Mouse (Mus musculus) limb, embryonic 12.5 days (tissue): ENCODE results near the gene Olfr1391. TPM values are rescaled to one million over a fixed set of nuclear protein-coding genes. Genes with fewer than 3 reads are reported as not detected.
"Not testable (repeated sequence)": the region's sequence is repeated elsewhere in the genome, so short reads cannot be mapped to it uniquely, and the experiment has no call there.

Experiments used
- ATAC-seq: fragments of 200-750 bp; cut with Nextera tagmentation; 2 replicates; pipeline ENCODE4 v1.8.0; 2017; ENCODE audit warnings: low read depth, moderate TSS enrichment; ENCODE audit not compliant: insufficient number of reproducible peaks, insufficient read depth, low FRiP score, low TSS enrichment
- H3K27ac ChIP-seq: fragments of 300-500 bp; sonication (generic); 2 replicates; pipeline ENCODE4 v1.5.1; 2016; ENCODE audit warnings: mild to moderate bottlenecking, moderate library complexity
- H3K27me3 ChIP-seq: fragments of 300-500 bp; sonication (generic); 2 replicates; pipeline ENCODE4 v1.6.1; 2016; ENCODE audit warnings: mild to moderate bottlenecking, moderate library complexity
- H3K36me3 ChIP-seq: fragments of 300-500 bp; sonication (generic); 2 replicates; pipeline ENCODE4 v1.6.1; 2016; ENCODE audit warnings: mild to moderate bottlenecking, moderate library complexity
- H3K4me1 ChIP-seq: fragments of 300-500 bp; sonication (generic); replicated peaks from 2 replicates; pipeline ENCODE4 v1.6.1; 2016
- H3K4me2 ChIP-seq: fragments of 300-500 bp; sonication (generic); 2 replicates; pipeline ENCODE4 v1.6.1; 2016; ENCODE audit warnings: mild to moderate bottlenecking, moderate library complexity
- H3K4me3 ChIP-seq: fragments of 300-500 bp; sonication (generic); replicated peaks from 2 replicates; pipeline ENCODE4 v1.5.1; 2016; ENCODE audit warnings: mild to moderate bottlenecking
- H3K9ac ChIP-seq: fragments of 300-500 bp; sonication (generic); replicated peaks from 2 replicates; pipeline ENCODE4 v1.6.1; 2016; ENCODE audit warnings: mild to moderate bottlenecking, moderate library complexity
- H3K9me3 ChIP-seq: fragments of 300-500 bp; sonication (generic); 2 replicates; pipeline ENCODE4 v1.6.1; 2016; ENCODE audit warnings: mild to moderate bottlenecking, moderate library complexity
- WGBS: fragments of 180-500 bp; shearing (Covaris S2); methylation state at CpG from one replicate; pipeline ENCODE4 v1.1.7; 2016; 5-methylcytosine and 5-hydroxymethylcytosine counted together
- polyA plus RNA-seq: library from polyadenylated mRNA; unstranded; fragments of >200 nt; fragmentation: Nextera tagmentation; extraction: Ambion mirVana; gene quantifications from 2 replicates; pipeline ENCODE4 v1.2.1, GENCODE M21; 2016

Olfr1391 gene
- polyA plus RNA-seq, result not detected in 2 replicates

- WGBS, result 74% methylated on average over 2 of the region's 2 CpGs
- no peaks in the 10 kb centered on the region for H3K36me3 ChIP-seq
- no peaks in the 10 kb centered on the region for H3K4me1 ChIP-seq
- H3K27ac ChIP-seq, result no peak within 1 kb of the TSS
- H3K4me2 ChIP-seq, result no peak within 1 kb of the TSS
- H3K4me3 ChIP-seq, result no peak within 1 kb of the TSS
- no peaks in the 10 kb centered on the region for H3K27me3 ChIP-seq
- no peak within 1 kb of the TSS for H3K9ac ChIP-seq
- no peaks in the 10 kb centered on the region for H3K9me3 ChIP-seq
- no peak for ATAC-seq
Measured at GRCm38 (mm10) chr11:49322442-49322841, at the start of gene Olfr1391. Olfr1391 (plus strand) TSS chr11:49322742.

GRCm38 (mm10) chr11:49273834-49274519 lies 48.6 kb upstream of the Olfr1391 start:
- Histone ChIP-seq H3K27ac (no peak overlapping the region), H3K4me1 (no peaks in the 10 kb centered on the region), H3K9me3 (no peaks in the 10 kb centered on the region), H3K36me3 (no peaks in the 10 kb centered on the region), H3K4me3 (no peak overlapping the region), H3K27me3 (no peaks in the 10 kb centered on the region), H3K4me2 (no peak overlapping the region), H3K9ac (no peak overlapping the region)
- no peak for ATAC-seq
- WGBS, result 75% methylated on average over 11 of the region's 11 CpGs

- H3K4me2 ChIP-seq, result no peak within 1 kb of the TSS
- H3K4me3 ChIP-seq, result no peak within 1 kb of the TSS
- no peak within 1 kb of the TSS for H3K27ac ChIP-seq
- WGBS, result 86% methylated on average over 3 of the region's 3 CpGs
- H3K9ac ChIP-seq, result no peak within 1 kb of the TSS
- H3K4me1 ChIP-seq, result no peaks in the 10 kb centered on the region
- no peak for ATAC-seq
- no peaks in the 10 kb centered on the region for H3K9me3 ChIP-seq
- no peaks in the 10 kb centered on the region for H3K27me3 ChIP-seq
- H3K36me3 ChIP-seq, result no peaks in the 10 kb centered on the region
Measured at GRCm38 (mm10) chr11:49278222-49278621, 44.3 kb upstream of the Olfr1391 start, which contains the start of gene Olfr1393. Olfr1393 (plus strand) TSS chr11:49278304.

GRCm38 (mm10) chr11:49284982-49285381 lies 37.6 kb upstream of the Olfr1391 start, which contains the start of gene Olfr1392:
Olfr1392 (plus strand) TSS chr11:49285282.
- H3K9me3 ChIP-seq, H3K4me1 ChIP-seq, H3K4me2 ChIP-seq, H3K36me3 ChIP-seq, H3K9ac ChIP-seq, ATAC-seq, H3K4me3 ChIP-seq, H3K27ac ChIP-seq, H3K27me3 ChIP-seq: not testable (repeated sequence)
- WGBS, result 68% methylated on average over 1 of the region's 1 CpGs

- ATAC-seq, result no peak
- Histone ChIP-seq H3K4me2 (no peak overlapping the region), H3K9ac (no peak overlapping the region), H3K36me3 (no peaks in the 10 kb centered on the region), H3K4me1 (no peaks in the 10 kb centered on the region), H3K4me3 (no peak overlapping the region), H3K27ac (no peak overlapping the region), H3K27me3 (no peaks in the 10 kb centered on the region), H3K9me3 (no peaks in the 10 kb centered on the region; the same call in 1 of the 2 replicates)
- WGBS, result 79% methylated on average over 2 of the region's 2 CpGs
Measured at GRCm38 (mm10) chr11:49287251-49287650, 35.3 kb upstream of the Olfr1391 start.

- Histone ChIP-seq H3K4me1 (no peaks in the 10 kb centered on the region), H3K4me2 (no peak overlapping the region), H3K9ac (no peak overlapping the region), H3K27ac (no peak overlapping the region), H3K4me3 (no peak overlapping the region), H3K9me3 (no peaks in the 10 kb centered on the region), H3K36me3 (no peaks in the 10 kb centered on the region), H3K27me3 (no peaks in the 10 kb centered on the region)
- 83% methylated on average over 3 of the region's 3 CpGs for WGBS
- no peak for ATAC-seq
Measured at GRCm38 (mm10) chr11:49292777-49293176, 29.8 kb upstream of the Olfr1391 start.

GRCm38 (mm10) chr11:49304441-49304840 lies 18.1 kb upstream of the Olfr1391 start, which contains the start of gene Olfr10:
Olfr10 (plus strand) TSS chr11:49304741.
- H3K9ac ChIP-seq, result no peak within 1 kb of the TSS
- H3K4me2 ChIP-seq, result no peak within 1 kb of the TSS
- no peaks in the 10 kb centered on the region for H3K27me3 ChIP-seq
- no peaks in the 10 kb centered on the region for H3K4me1 ChIP-seq
- H3K36me3 ChIP-seq, result no peaks in the 10 kb centered on the region
- H3K4me3 ChIP-seq, result no peak within 1 kb of the TSS
- H3K9me3 ChIP-seq, result no peaks in the 10 kb centered on the region
- ATAC-seq, result no peak
- H3K27ac ChIP-seq, result no peak within 1 kb of the TSS

GRCm38 (mm10) chr11:49308547-49308946 lies 14.0 kb upstream of the Olfr1391 start:
- H3K4me1 ChIP-seq, H3K9ac ChIP-seq, H3K4me2 ChIP-seq, H3K27me3 ChIP-seq, H3K4me3 ChIP-seq, H3K9me3 ChIP-seq, H3K27ac ChIP-seq, H3K36me3 ChIP-seq, ATAC-seq: not testable (repeated sequence)
- WGBS, result 78% methylated on average over 5 of the region's 5 CpGs

GRCm38 (mm10) chr11:49326726-49327125 lies 4.2 kb downstream of the Olfr1391 start:
- H3K9ac ChIP-seq, result no peak overlapping the region
- no peaks in the 10 kb centered on the region for H3K27me3 ChIP-seq
- no peak overlapping the region for H3K4me2 ChIP-seq
- no peak overlapping the region for H3K4me3 ChIP-seq
- no peak overlapping the region for H3K27ac ChIP-seq
- WGBS, result 85% methylated on average over 3 of the region's 3 CpGs
- ATAC-seq, result no peak
- no peaks in the 10 kb centered on the region for H3K36me3 ChIP-seq
- H3K9me3 ChIP-seq, result no peaks in the 10 kb centered on the region
- no peaks in the 10 kb centered on the region for H3K4me1 ChIP-seq

GRCm38 (mm10) chr11:49329686-49330085 lies 7.1 kb downstream of the Olfr1391 start:
- H3K4me2 ChIP-seq, result no peak overlapping the region
- no peaks in the 10 kb centered on the region for H3K36me3 ChIP-seq
- no peak overlapping the region for H3K27ac ChIP-seq
- H3K4me3 ChIP-seq, result no peak overlapping the region
- ATAC-seq, result no peak
- no peak overlapping the region for H3K9ac ChIP-seq
- no peaks in the 10 kb centered on the region for H3K9me3 ChIP-seq
- no peaks in the 10 kb centered on the region for H3K27me3 ChIP-seq
- 71% methylated on average over 1 of the region's 1 CpGs for WGBS
- H3K4me1 ChIP-seq, result no peaks in the 10 kb centered on the region

- ATAC-seq, result no peak
- Histone ChIP-seq H3K9me3 (no peaks in the 10 kb centered on the region), H3K36me3 (no peaks in the 10 kb centered on the region), H3K4me1 (no peaks in the 10 kb centered on the region), H3K27me3 (no peaks in the 10 kb centered on the region), H3K4me3 (no peak within 1 kb of the TSS), H3K4me2 (no peak within 1 kb of the TSS), H3K27ac (no peak within 1 kb of the TSS), H3K9ac (no peak within 1 kb of the TSS)
- WGBS, result 94% methylated on average over 1 of the region's 1 CpGs
Measured at GRCm38 (mm10) chr11:49334888-49335287, 12.3 kb downstream of the Olfr1391 start, which contains the start of gene Olfr1390. Olfr1390 (plus strand) TSS chr11:49335188.
